Mouse (Mus musculus) testis, postnatal 10 days (tissue): ENCODE measurements around the gene Gm42688.
"Not testable (repeated sequence)": the region's sequence is repeated elsewhere in the genome, so short reads cannot be mapped to it uniquely, and the experiment has no call there.

Experiments used
- DNase-seq: peaks from one replicate; pipeline ENCODE4 v3.0.0; 2021; ENCODE audit warnings: low spot score

Gene Gm42688

GRCm38 (mm10) chr6:83140044-83140443 is 38.6 kb downstream of the Gm42688 start:
- no peak for DNase-seq

GRCm38 (mm10) chr6:83141636-83142035 is 40.2 kb downstream of the Gm42688 start:
- no peak for DNase-seq

- no peak for DNase-seq
Observed at GRCm38 (mm10) chr6:83142211-83142731, 40.9 kb downstream of the Gm42688 start.

GRCm38 (mm10) chr6:83142886-83143285 is 41.5 kb downstream of the Gm42688 start:
- DNase-seq, result no peak

- DNase-seq, result no peak
Observed at GRCm38 (mm10) chr6:83145209-83145608, 43.8 kb downstream of the Gm42688 start.

- no peak for DNase-seq
Observed at GRCm38 (mm10) chr6:83145805-83146204, 44.4 kb downstream of the Gm42688 start.

- no peak for DNase-seq
Observed at GRCm38 (mm10) chr6:83147280-83147679, 45.9 kb downstream of the Gm42688 start.

GRCm38 (mm10) chr6:83151721-83152120 is 50.3 kb downstream of the Gm42688 start:
- no peak for DNase-seq

GRCm38 (mm10) chr6:83153038-83153437 is 51.6 kb downstream of the Gm42688 start:
- no peak for DNase-seq

GRCm38 (mm10) chr6:83153485-83153884 is 52.1 kb downstream of the Gm42688 start:
- DNase-seq, result no peak

- peak; percentile 70 for DNase-seq
Observed at GRCm38 (mm10) chr6:83155552-83156238, 54.3 kb downstream of the Gm42688 start.

- peak; percentile 79 for DNase-seq
Observed at GRCm38 (mm10) chr6:83156259-83156684, 54.9 kb downstream of the Gm42688 start, which contains the start of the genes Wdr54 and 1700003E16Rik. Gene Wdr54 (minus strand): TSS chr6:83156397. Gene 1700003E16Rik (plus strand): TSS chr6:83156404.

GRCm38 (mm10) chr6:83159456-83159855 is 58.0 kb downstream of the Gm42688 start:
- DNase-seq, result not testable (repeated sequence)
